Mouse (Mus musculus): ENCODE data around the gene Plcb4.

Plcb4 gene

DNA sequence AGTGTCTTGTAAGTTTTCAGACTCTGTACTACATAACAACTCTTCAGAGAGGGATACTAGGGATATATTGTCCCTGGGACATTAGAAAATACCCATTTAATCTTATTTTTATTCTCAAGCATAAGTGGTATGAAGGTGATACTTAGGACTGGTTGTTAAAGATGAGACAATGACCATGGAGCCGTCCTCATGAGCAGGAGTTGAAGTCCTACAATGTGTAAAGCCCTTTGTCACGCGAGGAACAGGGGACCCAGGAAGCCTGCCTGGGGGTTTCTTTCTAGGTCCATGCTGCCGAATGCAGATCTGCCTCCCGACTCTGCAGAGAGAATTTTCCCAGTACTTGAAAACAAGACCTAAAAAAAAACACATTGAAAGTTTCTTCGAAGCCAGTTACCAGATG, 338.1 kb downstream of the Plcb4 start:
- intact Hi-C loops (cut with DNase I) = no loop called here

DNA sequence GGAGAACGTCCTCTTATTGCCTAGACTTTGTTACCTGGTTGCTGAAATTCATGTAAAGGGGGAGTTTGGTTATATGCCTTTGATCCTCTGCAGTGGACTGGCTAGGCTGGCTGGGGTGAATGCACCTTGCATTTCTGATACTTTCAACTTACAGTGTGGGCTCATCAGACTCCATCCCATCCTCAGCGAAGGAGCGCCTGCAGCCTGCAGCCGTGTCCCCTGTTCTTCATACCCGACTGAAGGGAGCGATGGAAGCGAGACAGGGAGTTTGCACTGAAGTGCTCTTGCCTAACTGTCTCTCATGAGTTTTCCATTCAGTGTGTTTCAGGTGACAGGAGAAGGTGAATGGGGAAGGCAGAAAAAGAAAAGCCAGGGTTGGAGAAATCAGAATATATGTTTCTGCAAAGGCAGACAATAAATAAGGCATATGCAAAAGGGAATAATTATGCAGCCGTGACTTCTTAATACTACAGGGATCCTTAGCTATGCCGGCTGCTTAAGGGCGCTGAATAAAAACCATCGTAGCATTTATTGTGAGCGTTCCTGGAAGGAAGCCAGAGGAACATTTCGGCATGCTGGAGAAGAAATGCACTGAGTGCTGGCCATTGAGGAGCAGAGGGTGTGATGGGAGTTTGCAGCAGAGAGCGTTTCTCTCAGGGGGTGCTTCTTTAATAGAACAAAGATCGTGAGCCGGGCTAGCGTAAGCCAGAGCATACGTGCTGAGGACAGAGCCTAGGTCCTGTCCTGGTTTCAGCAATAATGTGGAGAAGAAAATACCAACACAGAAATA, 338.7 kb downstream of the Plcb4 start:
- intact Hi-C loops (cut with DNase I) = no loop called here

DNA sequence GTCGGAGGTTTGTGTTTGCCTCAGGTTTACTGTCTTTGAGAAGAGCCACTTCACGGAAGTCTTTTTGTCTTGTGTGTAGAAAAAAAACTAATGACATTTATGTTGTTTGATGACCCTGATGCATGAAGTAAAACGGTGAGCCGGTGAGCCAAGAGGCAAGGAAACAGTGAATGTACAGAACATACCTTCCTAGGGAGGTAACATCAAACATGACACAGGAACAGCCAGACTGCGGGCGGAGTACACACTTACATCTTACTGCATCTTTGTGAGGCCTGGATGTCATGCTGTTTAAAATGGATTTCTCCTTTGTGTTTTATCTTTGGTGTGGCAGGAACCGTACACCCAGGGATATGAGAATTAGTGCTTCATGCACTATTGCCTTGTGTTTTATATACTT, 340.1 kb downstream of the Plcb4 start:
- intact Hi-C loops (cut with DNase I) = no loop called here

DNA sequence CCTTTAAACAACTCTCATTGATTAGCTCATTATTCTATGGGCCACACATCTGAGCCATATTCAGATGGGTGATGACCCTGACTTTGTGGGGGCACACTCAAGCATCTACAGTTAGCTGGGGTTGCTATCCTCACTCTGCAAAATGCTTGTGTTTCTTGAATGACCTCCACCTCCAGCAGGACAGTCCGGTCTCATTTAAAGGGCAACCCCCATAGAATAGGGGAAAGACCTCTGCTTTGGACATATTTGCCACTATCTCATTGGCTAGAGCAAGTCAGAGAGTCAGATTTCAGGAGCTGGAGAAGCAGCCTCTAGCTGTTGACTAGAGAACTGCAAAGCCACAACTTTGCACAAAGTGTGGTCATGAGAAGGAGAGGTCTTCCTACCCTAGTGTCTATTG, 340.6 kb downstream of the Plcb4 start:
- intact Hi-C loops (cut with DNase I) = no loop called here

DNA sequence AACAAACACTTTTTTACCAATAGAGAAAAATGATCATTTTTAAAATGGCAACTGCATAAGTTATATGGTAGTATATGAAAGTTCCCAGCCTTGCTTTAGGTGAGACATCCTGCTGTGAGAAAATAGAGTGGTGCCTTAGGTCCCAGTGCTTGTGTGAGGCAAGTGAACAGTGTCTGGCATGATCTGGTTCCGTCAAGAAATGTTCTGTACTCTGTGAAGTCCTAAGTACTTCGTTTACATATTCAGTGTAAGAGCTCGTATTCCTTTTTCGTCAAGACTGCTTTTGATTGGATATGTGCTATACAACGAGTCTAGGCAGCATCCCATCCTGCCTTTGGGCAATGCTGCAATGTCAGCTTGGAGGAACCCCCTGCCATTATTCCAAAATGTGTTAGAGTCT, 342.1 kb downstream of the Plcb4 start:
- intact Hi-C loops (cut with DNase I) = loop anchor here (5.0 kb wide), 1 partner anchor 136 kb away; no protein-coding TSS in a partner anchor

DNA sequence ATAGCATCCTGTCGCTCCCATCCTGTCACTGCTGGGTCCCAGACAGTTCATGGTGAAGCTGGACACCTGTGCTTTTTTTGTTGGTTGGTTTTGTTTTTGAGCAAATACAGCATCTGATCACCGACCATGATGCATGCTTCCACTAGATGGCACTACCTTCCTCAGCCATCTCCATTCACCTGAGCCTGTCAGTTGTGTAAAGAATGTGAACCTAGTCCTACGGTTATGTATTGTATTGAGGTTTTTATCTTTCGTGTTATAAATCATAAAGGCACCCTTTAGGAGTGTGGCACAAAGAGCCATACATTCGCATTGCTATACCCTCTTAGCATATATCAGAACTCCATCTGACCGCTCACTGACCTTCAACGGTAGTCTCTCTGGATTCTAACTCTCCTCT, 343.3 kb downstream of the Plcb4 start:
- intact Hi-C loops (cut with DNase I) = loop anchor here (5.0 kb wide), 1 partner anchor 135 kb away; no protein-coding TSS in a partner anchor

DNA sequence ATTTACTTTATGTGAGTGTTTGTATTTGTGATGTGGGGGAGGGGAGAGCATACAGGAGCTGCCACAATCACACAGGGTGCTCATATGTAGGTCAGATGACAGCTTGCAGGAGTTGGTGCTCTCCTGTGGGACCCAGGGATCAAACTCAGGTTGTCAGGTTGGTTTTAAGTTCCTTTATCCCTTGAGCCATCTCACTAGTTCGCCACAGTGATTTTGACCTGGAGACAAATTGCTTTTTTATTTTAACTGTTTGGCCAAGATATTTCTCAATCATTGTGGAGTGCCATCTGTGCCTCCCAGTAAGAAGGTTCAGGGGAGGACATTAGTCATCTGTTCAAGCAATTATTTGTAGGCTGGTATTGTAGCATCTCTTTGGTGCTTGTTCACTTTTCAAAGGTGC, 345.0 kb downstream of the Plcb4 start:
- intact Hi-C loops (cut with DNase I) = loop anchor here (5.0 kb wide), 1 partner anchor 133 kb away; no protein-coding TSS in a partner anchor

DNA sequence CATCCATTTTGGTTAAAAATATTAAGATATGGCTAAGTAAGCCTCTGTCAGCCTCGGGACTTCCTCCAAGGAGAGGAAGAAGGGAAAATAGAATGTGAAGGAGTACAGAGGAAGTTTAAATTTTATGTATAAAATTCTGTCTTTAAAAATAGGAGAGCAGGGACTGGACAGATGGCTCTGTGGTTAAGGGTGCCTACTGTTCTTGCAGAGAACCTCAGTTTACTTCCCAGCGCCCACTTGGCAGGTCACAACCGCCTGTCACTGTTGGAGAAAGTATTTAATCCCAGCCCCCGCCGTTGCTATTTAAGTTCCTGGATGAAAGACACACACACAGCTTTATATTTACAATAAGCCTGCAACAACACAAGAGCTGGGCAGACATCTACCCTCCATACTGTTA, 347.5 kb downstream of the Plcb4 start:
- intact Hi-C loops (cut with DNase I) = no loop called here

DNA sequence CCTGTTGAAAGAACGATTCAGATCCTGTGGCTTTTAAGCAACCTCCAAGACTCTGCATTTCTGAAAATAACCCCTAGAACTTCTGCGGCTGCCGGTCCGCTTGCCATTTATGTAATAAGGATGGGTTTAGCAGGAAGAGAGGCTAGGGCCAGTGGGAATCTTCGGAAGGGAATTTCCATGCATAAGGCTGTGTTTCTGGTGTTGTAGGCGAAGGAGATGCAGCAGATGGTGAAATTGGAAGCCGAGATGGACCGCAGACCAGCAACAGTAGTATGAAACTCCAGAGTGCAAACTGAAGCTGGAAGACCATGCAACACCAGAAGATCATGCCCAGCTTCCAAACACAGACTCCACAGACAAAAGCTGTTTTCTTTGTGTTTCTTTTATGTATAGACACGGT, 353.9 kb downstream of the Plcb4 start:
- intact Hi-C loops (cut with DNase I) = no loop called here

DNA sequence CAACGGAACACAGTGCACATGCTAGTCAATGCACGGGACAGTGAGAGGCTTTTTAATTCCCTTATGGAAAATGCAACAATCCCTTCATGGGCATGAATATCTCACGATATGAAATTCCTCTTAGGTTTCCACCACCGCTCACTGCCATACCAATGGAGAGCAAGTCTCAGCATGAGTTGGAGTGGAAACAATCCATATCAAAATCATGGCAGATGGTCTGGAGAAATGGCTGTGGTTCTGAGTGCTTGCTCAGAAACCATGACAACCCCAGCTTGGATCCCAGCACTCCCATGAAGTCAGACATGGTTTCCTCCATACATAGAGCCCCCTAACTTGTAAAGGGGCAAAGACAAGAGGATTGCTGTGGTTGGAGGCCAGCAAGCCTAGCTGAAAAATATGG, 389.7 kb downstream of the Plcb4 start:
- intact Hi-C loops (cut with DNase I) = no loop called here

DNA sequence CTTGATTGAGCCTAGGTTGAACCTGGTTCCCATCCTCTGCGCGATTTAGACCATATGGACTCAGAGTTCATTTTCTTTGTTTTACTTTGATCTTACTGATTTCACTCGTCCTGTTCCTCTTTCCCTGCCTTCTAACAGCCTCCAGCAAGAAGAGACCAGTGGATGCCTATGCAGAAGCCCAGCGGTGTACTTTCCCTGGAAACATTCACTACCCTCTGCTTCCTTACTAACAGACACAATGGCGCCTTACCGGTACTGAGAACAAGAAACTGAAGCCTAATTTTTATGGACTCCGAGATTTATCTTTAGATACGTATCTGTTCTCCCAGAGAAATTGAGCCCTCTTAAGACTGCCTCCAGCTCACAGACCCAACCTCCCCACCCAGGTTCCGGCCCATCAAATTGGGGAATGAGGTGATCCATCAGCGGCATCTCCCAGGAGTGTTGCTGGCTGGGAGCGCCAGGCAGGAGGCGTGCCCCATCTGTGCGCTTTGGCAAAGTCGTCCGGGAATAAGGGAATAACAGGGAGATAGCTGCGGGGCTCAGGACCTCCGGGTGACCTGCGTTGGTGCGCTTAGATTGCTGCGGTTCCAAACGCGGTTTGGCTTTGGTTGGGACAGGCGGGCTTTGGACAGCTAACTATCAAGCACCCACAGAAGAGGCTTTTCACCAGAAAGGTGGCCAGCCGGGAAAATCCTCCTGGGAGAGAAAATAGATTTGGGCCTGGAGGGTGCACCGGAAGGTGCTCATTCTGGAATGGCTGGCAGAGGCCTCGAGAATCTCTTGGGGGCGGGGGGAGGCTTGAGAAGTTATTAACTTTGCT, 392.2 kb downstream of the Plcb4 start:
- intact Hi-C loops (cut with DNase I) = no loop called here

DNA sequence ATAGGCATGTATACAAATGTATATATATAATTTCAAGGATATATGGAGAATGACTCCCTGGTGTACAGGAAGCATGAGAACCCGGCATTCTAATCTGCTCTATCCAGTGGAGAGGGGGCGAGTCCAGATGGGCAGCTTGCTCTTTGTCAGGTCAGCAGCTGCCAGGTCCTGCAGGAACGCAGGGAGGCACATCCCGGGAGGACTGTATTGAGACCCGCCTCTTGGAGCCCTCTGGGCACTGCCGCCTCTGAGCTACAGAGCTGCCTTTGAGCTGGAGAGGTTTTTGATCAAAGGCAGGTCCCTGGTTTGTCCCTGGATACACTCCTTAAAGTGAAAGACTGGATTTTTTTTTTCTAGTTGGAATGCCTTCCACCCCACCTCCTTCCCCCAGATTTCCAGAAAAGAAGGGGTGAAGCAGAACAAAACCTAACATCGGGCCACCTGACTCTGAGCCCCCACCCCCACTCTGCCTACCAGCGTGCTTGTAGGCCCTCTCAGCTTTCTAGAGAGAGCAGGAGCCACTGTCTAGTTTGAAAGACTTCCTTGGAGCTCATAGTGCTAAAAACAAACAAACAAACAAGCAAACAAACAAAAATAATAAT, 393.0 kb downstream of the Plcb4 start, which contains the start of gene Lamp5:
Gene Lamp5, plus strand, starts transcription at position 552 of the 602 bp plus-strand sequence.
- intact Hi-C loops (cut with DNase I) = no loop called here

DNA sequence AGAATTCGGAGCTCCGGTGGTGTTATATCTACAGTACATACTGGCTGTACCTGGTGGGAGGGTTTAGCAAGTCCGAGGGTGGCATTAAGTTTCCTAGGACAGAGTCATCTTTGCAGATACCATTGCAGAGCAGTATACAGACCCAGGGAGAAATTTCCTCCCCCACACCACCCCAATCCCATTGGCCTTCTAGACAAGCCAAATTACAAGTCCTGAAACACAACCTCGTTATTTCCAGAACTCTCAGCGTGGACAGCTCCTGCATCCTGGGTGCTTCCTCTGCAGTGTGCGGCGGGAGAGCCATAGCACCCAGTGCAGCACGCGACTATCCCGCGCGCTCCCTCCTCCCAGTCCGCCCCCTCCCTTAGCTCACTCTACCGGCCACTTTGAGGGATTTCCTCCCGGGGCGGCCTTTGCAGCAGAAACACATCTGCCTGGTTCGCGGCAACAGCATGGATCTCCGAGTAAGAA, 399.1 kb downstream of the Plcb4 start:
- intact Hi-C loops (cut with DNase I) = no loop called here

DNA sequence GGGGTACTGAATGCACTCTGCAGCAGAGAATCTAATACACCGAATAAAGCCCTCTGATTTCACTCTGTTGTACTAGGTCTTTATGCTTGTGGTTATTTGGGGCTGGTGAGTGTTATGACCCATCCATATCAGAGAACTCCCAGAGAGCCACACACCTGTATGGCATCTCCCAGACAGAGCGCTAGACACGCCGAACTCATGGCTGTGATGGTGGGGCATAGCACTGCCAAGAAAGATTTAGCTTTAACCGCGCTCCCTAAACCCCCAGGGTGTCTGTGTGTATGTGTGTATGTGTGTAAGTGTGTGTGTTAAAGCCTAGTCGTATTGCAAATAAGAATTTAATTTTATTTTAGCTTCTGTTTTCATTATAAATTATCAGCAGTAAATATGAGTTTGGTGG, 399.6 kb downstream of the Plcb4 start:
- intact Hi-C loops (cut with DNase I) = no loop called here

DNA sequence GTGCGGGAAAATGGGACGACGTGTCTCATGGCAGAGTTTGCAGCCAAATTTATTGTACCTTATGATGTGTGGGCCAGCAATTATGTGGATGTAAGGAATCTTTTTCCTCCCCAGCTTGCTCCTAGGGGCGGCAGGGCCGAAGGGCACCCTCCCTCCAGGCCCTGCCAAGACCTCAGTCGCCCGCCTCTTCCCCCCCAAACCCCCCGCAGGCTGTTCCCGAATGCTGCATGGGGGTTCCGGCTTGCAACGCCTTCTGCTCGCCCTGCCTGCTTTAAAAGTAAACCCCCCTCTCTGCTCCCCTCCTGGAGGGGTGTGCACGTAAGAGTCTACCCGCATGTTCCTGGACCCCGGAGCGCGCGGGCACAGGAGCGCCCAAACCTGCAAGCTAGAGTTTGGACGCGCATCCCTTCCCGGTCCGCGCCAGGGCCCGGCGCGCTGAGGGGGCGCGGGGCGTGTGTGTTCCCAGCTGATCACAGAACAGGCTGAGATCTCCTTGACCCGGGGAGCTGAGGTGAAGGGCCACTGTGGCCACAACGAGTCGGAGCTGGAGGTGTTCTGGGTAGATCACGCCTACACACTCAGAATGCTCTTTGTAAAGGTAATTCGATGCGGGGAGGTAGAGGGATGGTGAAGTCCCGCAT, 400.3 kb downstream of the Plcb4 start:
- intact Hi-C loops (cut with DNase I) = no loop called here

All from adrenal gland (tissue).